Mouse (Mus musculus) thymus, postnatal 25 days (tissue): ENCODE results near the gene Gnl2.

ENCODE experiments used
- DNase-seq: peaks from one replicate; pipeline ENCODE4 v3.0.0; 2022

Gnl2 gene

GRCm38 (mm10) chr4:125093031-125093430 is 76.6 kb downstream of the Gnl2 start:
- DNase-seq: no peak

- no peak for DNase-seq
These were observed 79.7 kb downstream of the Gnl2 start for GRCm38 (mm10) chr4:125096066-125096465.

- no peak for DNase-seq
These were observed 81.0 kb downstream of the Gnl2 start for GRCm38 (mm10) chr4:125097412-125097811.

GRCm38 (mm10) chr4:125099458-125099857 is 83.1 kb downstream of the Gnl2 start:
- DNase-seq: peak; percentile 83

- no peak for DNase-seq
These were observed 84.9 kb downstream of the Gnl2 start for GRCm38 (mm10) chr4:125101334-125101733.
